Mouse (Mus musculus): ENCODE measurements around the gene Nacad.
A peak's percentile ranks its signal among the peaks of the same experiment; 100 is the strongest.

Nacad gene

GRCm38 (mm10) chr11:6580065-6580750 is 25.6 kb downstream of the Nacad start:
- DNase-seq = no peak

- DNase-seq = no peak
These were observed 26.5 kb downstream of the Nacad start for GRCm38 (mm10) chr11:6579361-6579760.

GRCm38 (mm10) chr11:6576151-6576550 is 29.7 kb downstream of the Nacad start:
- no peak for DNase-seq

DNA sequence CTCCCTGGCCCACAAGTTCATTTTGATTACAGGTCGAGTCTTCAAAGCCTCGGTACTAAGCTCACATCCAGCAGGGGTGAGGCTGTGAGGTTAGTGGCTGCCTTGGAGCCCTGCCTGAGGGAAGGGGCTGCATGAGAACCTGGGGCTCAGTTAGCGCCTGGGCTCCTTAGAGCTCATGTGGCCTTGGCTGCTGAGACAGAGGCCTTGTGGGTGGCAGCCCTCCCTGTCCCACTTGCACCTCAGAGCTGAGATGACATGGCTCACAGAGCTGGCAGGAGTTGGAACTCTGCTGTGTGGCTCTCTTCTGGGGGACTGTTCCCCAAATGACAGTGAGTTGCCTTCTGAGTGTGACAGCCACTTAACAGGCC is 36.5 kb downstream of the Nacad start:
- DNase-seq = no peak

GRCm38 (mm10) chr11:6568584-6569409 is 37.1 kb downstream of the Nacad start:
- peak; percentile 62 to 69 for DNase-seq

- no peak for DNase-seq
These were observed 37.9 kb downstream of the Nacad start for GRCm38 (mm10) chr11:6567951-6568350.

DNA sequence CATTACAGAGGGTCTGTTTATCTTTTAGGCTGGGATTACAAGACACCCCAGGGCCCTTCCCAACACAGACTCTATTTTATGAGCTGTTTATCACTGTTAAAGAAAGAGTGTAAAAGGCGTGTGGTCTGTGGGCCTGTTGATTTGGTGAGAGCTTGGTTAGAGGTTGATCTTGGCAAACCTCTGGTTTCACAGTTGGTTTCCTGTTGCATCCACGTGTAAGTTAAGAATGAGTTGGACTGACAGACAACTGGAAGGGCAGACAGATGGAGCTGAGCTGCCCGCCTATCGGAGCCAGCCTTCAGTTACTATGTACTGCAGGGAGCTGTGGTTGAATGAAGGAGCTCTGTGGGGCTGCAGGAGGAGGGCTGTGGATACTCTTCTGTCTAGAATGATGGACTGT is 39.4 kb downstream of the Nacad start:
- DNase-seq = no peak

DNA sequence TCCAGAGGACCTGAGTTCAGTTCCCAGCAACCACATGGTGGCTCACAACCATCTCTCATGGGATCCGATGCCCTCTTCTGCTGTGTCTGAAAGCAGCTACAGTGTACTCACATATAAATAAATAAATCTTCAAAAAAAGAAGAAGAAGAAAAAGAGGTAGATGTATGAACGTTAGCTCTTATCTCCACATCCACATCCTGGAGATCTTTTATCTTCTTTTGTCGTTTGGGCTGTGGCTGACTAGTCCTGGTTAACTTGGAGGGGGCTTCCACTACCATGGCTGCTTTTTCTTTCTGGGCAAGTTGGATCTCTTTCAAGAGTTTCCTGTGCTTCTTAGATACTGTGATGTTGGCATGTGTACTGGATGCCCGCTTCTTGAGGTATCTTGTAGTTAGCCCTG is 42.7 kb downstream of the Nacad start:
- no peak for DNase-seq

DNA sequence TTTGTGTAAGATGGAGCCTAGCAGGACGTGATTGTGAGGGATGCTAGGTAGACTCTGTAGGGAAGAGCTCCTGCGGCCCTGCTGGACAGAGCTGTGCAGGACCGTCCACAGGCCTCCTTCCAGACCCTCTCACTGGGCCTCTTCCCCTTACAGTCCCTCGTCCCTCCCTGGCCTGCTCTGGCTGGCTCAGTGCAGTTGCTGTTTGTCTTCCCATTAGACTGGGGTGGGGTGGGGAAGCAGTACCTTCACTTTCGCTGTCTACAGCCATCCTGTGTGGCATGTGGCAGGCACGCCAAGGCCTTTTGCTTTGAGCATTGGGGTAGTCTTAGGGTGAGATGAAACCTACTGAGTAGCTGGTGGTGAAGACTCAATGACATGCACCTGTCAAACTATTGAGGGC is 43.5 kb downstream of the Nacad start:
- no peak for DNase-seq

DNA sequence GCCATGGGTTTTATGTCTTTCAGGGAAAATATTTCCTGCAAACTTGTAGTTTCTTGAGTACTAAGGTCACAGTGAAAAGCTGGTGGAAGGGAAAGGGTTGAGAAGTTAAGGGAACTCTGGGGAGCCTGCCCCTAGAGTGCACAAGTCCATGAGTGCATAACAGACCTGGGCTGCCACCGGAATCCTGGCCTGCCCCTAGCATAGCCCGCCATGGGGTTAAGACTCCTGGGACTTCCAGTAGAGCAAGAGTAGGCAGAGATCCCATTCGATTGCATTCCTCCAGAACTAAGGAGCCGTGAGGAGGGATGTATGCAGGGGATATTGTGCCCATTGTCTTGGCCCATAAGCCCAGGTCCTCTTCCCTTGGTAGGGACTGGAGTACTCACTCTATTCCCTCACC is 44.4 kb downstream of the Nacad start:
- DNase-seq = no peak

- no peak for DNase-seq
These were observed 45.0 kb downstream of the Nacad start for GRCm38 (mm10) chr11:6560655-6561360.

GRCm38 (mm10) chr11:6559996-6560395 is 45.9 kb downstream of the Nacad start:
- no peak for DNase-seq

DNA sequence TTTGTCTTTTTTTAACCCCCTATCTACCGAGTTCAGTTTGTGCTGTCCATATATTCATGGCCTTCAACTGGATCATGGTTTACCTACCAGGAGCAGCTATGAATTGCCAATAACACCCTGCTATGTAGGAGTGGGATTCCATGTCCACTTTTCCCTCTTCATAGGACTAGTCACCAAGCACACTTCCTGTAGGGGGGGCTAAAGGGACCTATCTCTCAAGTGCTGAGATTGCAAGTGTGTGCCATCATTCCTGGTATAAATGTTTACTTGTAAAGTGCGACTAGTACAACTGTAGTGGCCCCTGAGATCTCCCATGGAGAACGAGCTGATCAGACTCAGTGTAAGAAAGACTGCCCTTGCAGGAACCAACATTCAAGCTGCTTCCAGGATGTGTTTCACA is 47.6 kb downstream of the Nacad start:
- no peak for DNase-seq

DNA sequence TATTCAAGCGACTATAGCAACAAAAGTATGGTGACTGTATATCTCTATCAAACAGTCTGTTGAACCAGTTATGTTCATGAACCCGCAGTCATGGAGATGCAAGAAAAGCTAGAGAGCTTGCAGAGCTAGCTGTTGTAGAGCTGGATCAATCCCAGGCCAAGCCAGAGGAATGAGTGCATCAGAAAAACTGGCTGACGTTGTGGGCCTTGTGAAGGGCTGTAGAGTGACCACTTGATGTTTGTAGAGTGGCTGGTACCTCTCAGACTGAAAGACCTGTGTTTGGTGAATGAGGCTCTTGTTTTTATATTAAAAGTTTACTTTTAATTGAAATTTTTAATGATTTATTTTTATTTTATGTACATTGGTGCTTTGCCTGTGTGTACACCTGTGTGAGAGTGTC is 55.7 kb downstream of the Nacad start:
- DNase-seq = no peak

- no peak for DNase-seq
These were observed 56.1 kb downstream of the Nacad start for GRCm38 (mm10) chr11:6549770-6550169.
